9 mouse cellular contexts compared by ENCODE assay signal in genomic region chr7:96383686-96384528, GRCm38 (mm10).
DNase-seq lines count a peak whose midpoint lies in the region; ATAC-seq lines count a peak whose summit lies in the region.
"Had no signal": no experiment of that assay in that cellular context is flagged by ENCODE, and none has a peak within 500 bp of the region (broad histone marks: within the 10 kb centered on the region; RNA-seq: fewer than 3 reads in every experiment).

No protein-coding gene starts in this region.

- H3K4me1 ChIP-seq in heart, embryonic 10.5 days, result no peaks in the 10 kb centered on the region
- H3K4me1 ChIP-seq in forebrain, embryonic 10.5 days, result peaks cover 24% of the 10 kb centered on the region
- H3K4me1 ChIP-seq in neural tube, embryonic 13.5 days (replicated peaks), result peaks cover 22% of the 10 kb centered on the region

- DNase-seq in heart, embryonic 10.5 days (ENCODE audit: low spot score), result peak; percentile 33
- no peak for DNase-seq in heart, postnatal 10 days
- no peak for DNase-seq in forebrain, embryonic 10.5 days (ENCODE audit: extremely low spot score, low spot score)
- DNase-seq in layer of hippocampus, adult 8-10 months (ENCODE audit: low spot score in 2 of 2), result peak; percentile 30 to 41
- no peak for DNase-seq in spleen, adult 12 weeks (ENCODE audit: low spot score)
- DNase-seq in urinary bladder, adult 2 months (ENCODE audit: low spot score), result no peak
- no peak for DNase-seq in thymus, adult 18-20 months
- DNase-seq: kidney, adult 11 months had no signal

- H3K9ac ChIP-seq in neural tube, embryonic 13.5 days, result no peak overlapping the region

- H3K4me3 ChIP-seq in heart, embryonic 10.5 days, result no peak overlapping the region
- H3K4me3 ChIP-seq in forebrain, embryonic 10.5 days, result no peak overlapping the region; the same call in 1 of the 2 replicates
- no peak overlapping the region for H3K4me3 ChIP-seq in neural tube, embryonic 13.5 days

- 40% methylated on average over 6 of the region's 6 CpGs for WGBS in heart, embryonic 10.5 days
- 8% methylated on average over 6 of the region's 6 CpGs for WGBS in forebrain, embryonic 10.5 days
- WGBS in neural tube, embryonic 13.5 days, result 6% methylated on average over 6 of the region's 6 CpGs

- H3K9me3 ChIP-seq in heart, embryonic 10.5 days, result no peaks in the 10 kb centered on the region
- H3K9me3 ChIP-seq in forebrain, embryonic 10.5 days, result no peaks in the 10 kb centered on the region
- no peaks in the 10 kb centered on the region for H3K9me3 ChIP-seq in neural tube, embryonic 13.5 days

- H3K4me2 ChIP-seq in neural tube, embryonic 13.5 days, result no peak overlapping the region

- peak; percentile 68 for ATAC-seq in neural tube, embryonic 13.5 days (ENCODE audit: low read depth)

- intact Hi-C loops in heart, postnatal 10 days (cut with DNase I), result no loop called here

- H3K27me3 ChIP-seq in heart, embryonic 10.5 days (ENCODE audit: insufficient read depth, poor library complexity, severe bottlenecking), result 0 out of 2 replicates have a peak, but pooled peaks cover 3% of the 10 kb centered on the region
- no peaks in the 10 kb centered on the region for H3K27me3 ChIP-seq in forebrain, embryonic 10.5 days (ENCODE audit: poor library complexity, severe bottlenecking)
- no peaks in the 10 kb centered on the region for H3K27me3 ChIP-seq in neural tube, embryonic 13.5 days

- H3K27ac ChIP-seq in heart, embryonic 10.5 days, result no peak overlapping the region
- H3K27ac ChIP-seq in forebrain, embryonic 10.5 days, result peak overlapping the region; percentile 80
- H3K27ac ChIP-seq in neural tube, embryonic 13.5 days (replicated peaks), result peak overlapping the region; percentile 78

- H3K36me3 ChIP-seq in heart, embryonic 10.5 days, result no peaks in the 10 kb centered on the region
- H3K36me3 ChIP-seq in forebrain, embryonic 10.5 days (replicated peaks), result no peaks in the 10 kb centered on the region
- H3K36me3 ChIP-seq in neural tube, embryonic 13.5 days, result no peaks in the 10 kb centered on the region

Comparison
In these comparisons a context has a peak if more than half of its experiments do, and no peak if none do; other contexts are left out.
1. DNase-seq: peak in heart, embryonic 10.5 days (single experiment) and layer of hippocampus, adult 8-10 months (2 of 2); none in heart, postnatal 10 days (0 of 2), forebrain, embryonic 10.5 days (single experiment), spleen, adult 12 weeks (single experiment), urinary bladder, adult 2 months (single experiment) and thymus, adult 18-20 months (0 of 2).